Mouse (Mus musculus): ENCODE measurements at regions not wholly inside any gene's neighbourhood (a gene's known extent, or its start where the extent isn't known, plus 50 kb on each side); places are given as distances from the start of the nearest gene placed in this dataset.

DNA sequence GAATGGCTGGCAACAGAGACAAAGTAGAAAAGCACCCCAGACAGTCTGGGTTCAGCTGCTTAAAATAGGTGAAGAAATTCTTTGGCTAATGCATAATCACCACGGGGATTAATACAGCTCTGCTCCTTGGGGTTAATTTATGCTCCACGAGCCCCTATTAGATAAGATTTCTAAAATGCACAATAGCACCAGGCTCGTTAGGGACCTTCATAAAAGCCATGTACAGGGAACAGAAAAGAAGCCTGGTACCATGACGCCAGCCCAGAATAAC, 2035.3 kb upstream of the Lrrc6 start:
- no peak for TF ChIP-seq MAFK (IDR thresholded peaks at IDR 0.05; ENCODE audit: insufficient read depth, low read depth, low read length)
- TF ChIP-seq HCFC1 (IDR thresholded peaks at IDR 0.05; ENCODE audit: borderline replicate concordance, insufficient read depth, low read length): no peak
